Mouse (Mus musculus) CH12.LX (cell line): ENCODE data around the gene Gtf2ird2. TPM values are rescaled to one million over a fixed set of nuclear protein-coding genes. Genes with fewer than 3 reads are reported as not detected.

Experiments used
- DNase-seq: peaks from one replicate; pipeline ENCODE4 v3.0.0-alpha.2; 2013; ENCODE audit errors: extremely low read depth
- H3K27ac ChIP-seq: 2 replicates; pipeline ENCODE4 v1.5.1; 2012; ENCODE audit warnings: low read depth, mild to moderate bottlenecking, control low read depth, moderate library complexity; ENCODE audit not compliant: insufficient read depth
- H3K27me3 ChIP-seq: replicated peaks from 2 replicates; pipeline ENCODE3; 2012; ENCODE audit warnings: inconsistent platforms
- H3K36me3 ChIP-seq, 2 experiments: replicated peaks in 1 of 2; 2 replicates each; pipeline versions ENCODE3 to v1.6.1; 2012; ENCODE audit warnings: inconsistent platforms in 1 of 2, low read length in 1 of 2, mild to moderate bottlenecking in 1 of 2, mixed read lengths in 1 of 2, moderate library complexity in 1 of 2; ENCODE audit not compliant: control insufficient read depth in 1 of 2, insufficient read depth in 1 of 2
- H3K4me1 ChIP-seq, 2 experiments: 2 replicates each; pipeline ENCODE4 v1.6.1; 2012; ENCODE audit warnings: inconsistent platforms in 1 of 2, moderate library complexity in 1 of 2; ENCODE audit not compliant: insufficient read depth in 2 of 2, control insufficient read depth in 1 of 2
- H3K4me2 ChIP-seq: 2 replicates; pipeline ENCODE4 v1.6.1; 2012; ENCODE audit warnings: low read depth, mild to moderate bottlenecking, control low read depth; ENCODE audit not compliant: poor library complexity, insufficient read depth, severe bottlenecking
- H3K4me3 ChIP-seq, 3 experiments: fragments of 150-350 bp in 1 of 3; sonication (generic) in 1 of 3; replicated peaks in 1 of 3; 2 replicates each; pipeline versions ENCODE3 to v1.5.1; 2011 to 2012; ENCODE audit warnings: low read depth in 2 of 3, low read length in 2 of 3, mild to moderate bottlenecking in 2 of 3, moderate library complexity in 2 of 3, control low read depth in 1 of 3, improper control_type of control experiment in 1 of 3, inconsistent platforms in 1 of 3, mixed read lengths in 1 of 3; ENCODE audit not compliant: poor library complexity in 1 of 3
- H3K79me2 ChIP-seq: replicated peaks from 2 replicates; pipeline ENCODE4 v1.6.1; 2012; ENCODE audit warnings: mild to moderate bottlenecking, moderate library complexity; ENCODE audit not compliant: control insufficient read depth, poor library complexity, insufficient read depth, severe bottlenecking; ENCODE audit errors: extremely low read depth
- H3K9ac ChIP-seq: 2 replicates; pipeline ENCODE4 v1.6.1; 2012; ENCODE audit warnings: low read depth, mild to moderate bottlenecking, control low read depth, moderate library complexity; ENCODE audit not compliant: insufficient read depth
- H3K9me3 ChIP-seq: replicated peaks from 2 replicates; pipeline ENCODE3; 2012; ENCODE audit warnings: low read length, inconsistent platforms, mixed read lengths
- ELF1 ChIP-seq: IDR thresholded peaks from 2 replicates; pipeline ENCODE4 v1.6.1; 2014; ENCODE audit warnings: low read depth, mild to moderate bottlenecking, inconsistent platforms, low read length, improper control_type of control experiment
- JUND ChIP-seq: conservative IDR thresholded peaks from 2 replicates; pipeline ENCODE4 v1.6.1; 2011; ENCODE audit warnings: low read depth, low read length, improper control_type of control experiment
- KAT2A ChIP-seq: IDR thresholded peaks from 2 replicates; pipeline ENCODE4 v1.6.1; 2012; ENCODE audit warnings: low read length, improper control_type of control experiment, inconsistent platforms; ENCODE audit not compliant: insufficient replicate concordance
- MAX ChIP-seq: IDR thresholded peaks from 2 replicates; pipeline ENCODE4 v1.6.1; 2011; ENCODE audit warnings: low read length, improper control_type of control experiment
- MEF2A ChIP-seq: IDR thresholded peaks from 2 replicates; pipeline ENCODE4 v1.6.1; 2014; ENCODE audit warnings: low read depth, mild to moderate bottlenecking, inconsistent platforms, low read length, improper control_type of control experiment, borderline replicate concordance
- MYC ChIP-seq: IDR thresholded peaks from 2 replicates; pipeline ENCODE4 v1.6.1; 2011; ENCODE audit warnings: low read depth, mild to moderate bottlenecking, improper control_type of control experiment, low read length
- POLR2AphosphoS2 ChIP-seq: IDR thresholded peaks from 2 replicates; pipeline ENCODE4 v1.6.1; 2011; ENCODE audit warnings: low read depth, low read length, improper control_type of control experiment
- RAD21 ChIP-seq: IDR thresholded peaks from 2 replicates; pipeline ENCODE4 v1.6.1; 2011; ENCODE audit warnings: low read depth, mild to moderate bottlenecking, low read length, improper control_type of control experiment, moderate library complexity
- RCOR1 ChIP-seq: conservative IDR thresholded peaks from 2 replicates; pipeline ENCODE4 v1.6.1; 2012; ENCODE audit warnings: low read depth, mild to moderate bottlenecking, inconsistent platforms, low read length, improper control_type of control experiment
- TBP ChIP-seq: conservative IDR thresholded peaks from 2 replicates; pipeline ENCODE4 v1.6.1; 2011; ENCODE audit warnings: low read depth, low read length, improper control_type of control experiment
- USF2 ChIP-seq: conservative IDR thresholded peaks from 2 replicates; pipeline ENCODE4 v1.6.1; 2011; ENCODE audit warnings: low read depth, low read length, improper control_type of control experiment
- ZC3H11A ChIP-seq: IDR thresholded peaks from 2 replicates; pipeline ENCODE4 v1.6.1; 2012; ENCODE audit warnings: low read depth, mild to moderate bottlenecking, inconsistent platforms, low read length, improper control_type of control experiment
- ZNF384 ChIP-seq: IDR thresholded peaks from 2 replicates; pipeline ENCODE4 v1.6.1; 2012; ENCODE audit warnings: low read depth, low read length, improper control_type of control experiment, inconsistent platforms
- dilution Hi-C: fragments of 300-500 bp; cut with MboI; formaldehyde crosslinking; loops from 2 replicates; pipeline ENCODE4 v1.14.3; 2020; ENCODE audit warnings: low sequenced_read_pairs; ENCODE audit not compliant: extremely low pct_unique_long_range_greater_than_20kb, extremely low pct_ligation_motif_present
- in situ Hi-C: fragments of 300-500 bp; cut with MboI; formaldehyde crosslinking; loops from 3 replicates; pipeline ENCODE4 v1.14.3; 2019; ENCODE audit warnings: low sequenced_read_pairs, low pct_ligation_motif_present, low pct_unique_long_range_greater_than_20kb, mixed read lengths
- polyA plus RNA-seq: library from polyadenylated mRNA; unstranded; fragments of >175 nt; gene quantifications from 2 replicates; pipeline ENCODE4 v1.2.1, GENCODE M21; 2012; ENCODE audit warnings: low read depth; ENCODE audit not compliant: insufficient read length
- total RNA-seq, 2 experiments: library from RNA; depleted of rRNA; stranded (reverse); fragments of 300-350 nt in 1 of 2; fragments of >200 nt in 1 of 2; gene quantifications; 2 replicates each; pipeline ENCODE4 v1.2.3; 2012 to 2014

Gene Gtf2ird2
- total and polyA plus RNA-seq, 3 experiments: 1.9 to 9.7 (median 4.7) TPM

GRCm38 (mm10) chr5:134209931-134210554, 26.2 kb downstream of the Gtf2ird2 start:
- H3K9me3 ChIP-seq: peaks cover 6% of the 10 kb centered on the region
- H3K4me1 ChIP-seq: peaks cover 7 to 16% of the 10 kb centered on the region in 2 experiments
- TF ChIP-seq ZNF384 (no peak), JUND (no peak), ELF1 (no peak), RAD21 (no peak), MYC (no peak), MEF2A (no peak), USF2 (no peak), KAT2A (no peak), RCOR1 (no peak), TBP (no peak), MAX (no peak), ZC3H11A (no peak)
- no peak overlapping the region for H3K27ac ChIP-seq
- no peak for DNase-seq
- peaks cover 5 to 34% of the 10 kb centered on the region in 2 experiments for H3K36me3 ChIP-seq
- H3K9ac ChIP-seq: no peak overlapping the region
- H3K27me3 ChIP-seq: no peaks in the 10 kb centered on the region
- no peak overlapping the region for H3K4me2 ChIP-seq
- in situ Hi-C loops (no loop called here), dilution Hi-C loops (no loop called here)
- no peak overlapping the region for H3K4me3 ChIP-seq
- no peaks in the 10 kb centered on the region for H3K79me2 ChIP-seq

GRCm38 (mm10) chr5:134214021-134214806, 30.4 kb downstream of the Gtf2ird2 start:
- DNase-seq: no peak
- peaks cover 18% of the 10 kb centered on the region for H3K9me3 ChIP-seq
- dilution Hi-C loops (no loop called here), in situ Hi-C loops (no loop called here)
- no peak overlapping the region for H3K4me2 ChIP-seq
- H3K4me3 ChIP-seq: no peak overlapping the region
- no peaks in the 10 kb centered on the region for H3K27me3 ChIP-seq
- peak overlapping the region; percentile 19; the same call in 1 of the 2 replicates for H3K27ac ChIP-seq
- peaks cover 7 to 24% of the 10 kb centered on the region in 2 experiments for H3K4me1 ChIP-seq
- no peak overlapping the region for H3K9ac ChIP-seq
- peaks cover 22 to 59% of the 10 kb centered on the region in 2 experiments for H3K36me3 ChIP-seq
- TF ChIP-seq RAD21 (no peak), POLR2AphosphoS2 (0 out of 2 replicates have a peak, but pooled peaks have one; percentile 0)
- no peaks in the 10 kb centered on the region for H3K79me2 ChIP-seq
